Mouse (Mus musculus) cortical plate, adult 2 months (tissue): ENCODE data around the gene Flrt2.

Experiments
- CTCF ChIP-seq: fragments of 200-500 bp; IDR thresholded peaks from 2 replicates; pipeline ENCODE4 v1.5.1; 2011; ENCODE audit warnings: mild to moderate bottlenecking, control low read depth, low read length; ENCODE audit not compliant: insufficient read depth; ENCODE audit errors: extremely low read depth
- POLR2A ChIP-seq: fragments of 200-500 bp; IDR thresholded peaks from 2 replicates; pipeline ENCODE4 v1.6.1; 2011; ENCODE audit warnings: mild to moderate bottlenecking, low read length, control low read depth; ENCODE audit not compliant: insufficient read depth; ENCODE audit errors: extremely low read depth

- no peak for TF ChIP-seq CTCF
- TF ChIP-seq POLR2A = no peak
These were observed 2.5 kb downstream of the Flrt2 start for GRCm38 (mm10) chr12:95694507-95694906.
